Mouse (Mus musculus): ENCODE data around the gene Slc5a8. TPM values are rescaled to one million over a fixed set of nuclear protein-coding genes. Genes with fewer than 3 reads are reported as not detected.

The Slc5a8 gene
- polyA plus RNA-seq, 1 experiment: not detected

DNA sequence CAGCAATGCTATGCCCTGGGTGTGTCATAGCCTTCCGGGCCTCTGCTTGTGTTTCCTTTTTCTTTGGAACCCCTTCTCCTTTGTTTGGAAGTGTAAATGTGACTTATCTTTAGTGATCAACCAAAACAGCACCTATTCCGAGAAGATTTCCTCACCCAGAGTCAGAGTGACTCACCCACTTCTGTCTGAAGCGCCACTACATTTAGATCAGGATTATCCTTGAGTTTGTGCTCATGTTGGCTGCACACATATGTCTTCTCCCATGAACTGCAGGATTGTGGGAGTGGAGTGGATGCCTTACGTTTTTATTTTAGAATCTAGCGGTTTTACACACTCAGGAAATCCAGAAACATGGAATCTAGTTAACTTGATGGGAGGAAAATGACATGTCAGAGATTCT is 75.0 kb downstream of the Slc5a8 start:
- H3K4me3 ChIP-seq (replicated peaks): no peak overlapping the region
- no peaks in the 10 kb centered on the region for H3K9me3 ChIP-seq (ENCODE audit: control insufficient read depth, low read length)
- H3K4me1 ChIP-seq (ENCODE audit: control insufficient read depth): no peaks in the 10 kb centered on the region
- no peaks in the 10 kb centered on the region for H3K27me3 ChIP-seq (ENCODE audit: control insufficient read depth)
- no peak for TF ChIP-seq TAL1 (IDR thresholded peaks at IDR 0.05; ENCODE audit: low read length)
- no peak for TF ChIP-seq GATA1 (IDR thresholded peaks at IDR 0.05; ENCODE audit: low read length)
- no peaks in the 10 kb centered on the region for H3K36me3 ChIP-seq (ENCODE audit: control insufficient read depth)

DNA sequence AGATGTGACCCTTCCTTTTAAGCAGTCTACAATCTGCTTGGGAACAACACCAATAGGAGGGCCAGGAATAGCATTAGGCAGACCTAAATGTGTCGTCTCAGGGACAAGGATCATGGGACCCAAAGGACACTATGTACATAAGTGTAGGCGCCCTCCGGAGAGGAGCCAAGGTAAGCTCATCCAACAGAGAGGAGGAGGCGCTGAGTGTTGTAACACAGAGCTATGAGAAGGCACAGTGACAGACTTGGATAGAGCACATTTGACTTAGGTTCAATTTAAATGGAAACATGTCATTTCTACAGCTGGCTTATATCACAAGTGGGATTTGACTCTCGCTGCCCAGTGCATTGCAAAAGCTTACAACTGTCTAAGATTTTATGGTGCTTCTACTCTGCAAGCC is 82.8 kb downstream of the Slc5a8 start:
- no peaks in the 10 kb centered on the region for H3K36me3 ChIP-seq (ENCODE audit: control insufficient read depth)
- H3K4me1 ChIP-seq (ENCODE audit: control insufficient read depth): no peaks in the 10 kb centered on the region
- H3K4me3 ChIP-seq (replicated peaks): no peak overlapping the region
- no peaks in the 10 kb centered on the region for H3K9me3 ChIP-seq (ENCODE audit: control insufficient read depth, low read length)
- no peaks in the 10 kb centered on the region for H3K27me3 ChIP-seq (ENCODE audit: control insufficient read depth)
- TF ChIP-seq TAL1 (IDR thresholded peaks at IDR 0.05; ENCODE audit: low read length): no peak
- no peak for TF ChIP-seq GATA1 (IDR thresholded peaks at IDR 0.05; ENCODE audit: low read length)

DNA sequence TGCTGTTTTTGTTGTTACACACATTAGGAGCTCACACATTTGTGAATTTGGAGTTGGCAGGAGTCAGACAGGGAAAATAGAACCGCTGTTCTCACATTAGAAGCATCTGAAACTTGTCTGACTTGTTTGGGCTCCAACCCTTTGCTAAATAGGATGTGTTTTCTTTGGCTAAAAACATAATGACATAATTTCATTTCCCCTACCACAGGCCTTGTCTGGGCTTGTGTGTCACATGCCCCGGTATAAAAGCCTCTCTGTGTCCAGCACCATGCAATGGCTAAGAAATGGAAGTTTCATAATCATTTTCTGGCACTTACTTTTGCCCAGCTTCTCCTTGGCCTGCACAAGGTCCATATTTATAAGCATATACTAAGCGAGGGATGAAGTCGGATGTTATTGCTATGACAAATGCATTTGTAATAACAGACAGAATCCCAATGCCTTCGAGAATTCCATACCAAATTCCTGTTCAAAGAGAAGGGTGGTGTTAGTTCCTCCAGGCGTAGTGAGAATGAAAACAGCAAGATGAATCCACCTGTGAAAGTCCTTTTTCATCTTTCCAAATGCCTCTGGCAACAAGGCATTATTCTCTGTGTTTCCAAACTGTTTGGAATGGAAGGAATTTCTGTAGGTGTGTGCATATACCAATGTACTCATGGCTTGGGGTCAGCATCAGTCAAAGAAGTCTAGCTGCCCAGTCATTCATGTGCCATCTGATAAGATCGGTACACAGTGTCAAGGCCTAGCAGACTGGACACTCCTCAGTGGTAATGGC is 85.3 kb downstream of the Slc5a8 start:
- no peaks in the 10 kb centered on the region for H3K4me1 ChIP-seq (ENCODE audit: control insufficient read depth)
- no peaks in the 10 kb centered on the region for H3K36me3 ChIP-seq (ENCODE audit: control insufficient read depth)
- no peaks in the 10 kb centered on the region for H3K27me3 ChIP-seq (ENCODE audit: control insufficient read depth)
- no peak overlapping the region for H3K4me3 ChIP-seq (replicated peaks)
- TF ChIP-seq GATA1 (IDR thresholded peaks at IDR 0.05; ENCODE audit: low read length) (no peak), TAL1 (IDR thresholded peaks at IDR 0.05; ENCODE audit: low read length) (no peak)
- H3K9me3 ChIP-seq (ENCODE audit: control insufficient read depth, low read length): no peaks in the 10 kb centered on the region

DNA sequence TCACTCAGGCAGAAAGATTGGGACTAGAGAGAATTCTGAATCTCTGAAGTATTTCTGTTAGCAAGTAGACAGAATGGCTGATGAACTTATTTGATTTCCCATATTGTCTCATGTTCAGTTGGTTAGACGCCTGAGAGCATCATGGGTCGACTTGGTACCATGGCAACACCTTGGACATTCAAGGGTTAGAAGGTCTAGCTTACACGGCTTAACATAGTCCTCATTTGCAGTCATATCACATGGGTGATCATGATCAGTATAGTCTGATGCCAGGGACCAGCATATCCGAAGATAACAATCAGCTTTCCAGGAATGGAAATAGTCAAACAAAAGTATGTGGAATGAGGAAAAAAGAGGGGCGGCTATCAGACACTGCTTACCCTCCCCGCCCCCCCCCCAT is 93.1 kb downstream of the Slc5a8 start:
- Histone ChIP-seq H3K9me3 (ENCODE audit: control insufficient read depth, low read length) (no peaks in the 10 kb centered on the region), H3K4me3 (replicated peaks) (no peak overlapping the region), H3K36me3 (ENCODE audit: control insufficient read depth) (no peaks in the 10 kb centered on the region), H3K4me1 (ENCODE audit: control insufficient read depth) (no peaks in the 10 kb centered on the region), H3K27me3 (ENCODE audit: control insufficient read depth) (no peaks in the 10 kb centered on the region)
- no peak for TF ChIP-seq GATA1 (IDR thresholded peaks at IDR 0.05; ENCODE audit: low read length)
- no peak for TF ChIP-seq TAL1 (IDR thresholded peaks at IDR 0.05; ENCODE audit: low read length)

Other genes with a start within 250 kb of the Slc5a8 start
- gene Spic, start 201.0 kb upstream of the Slc5a8 start, polyA plus RNA-seq (2012): 0.02 and 0.08 TPM in 2 replicates
- gene Arl1, start 155.1 kb upstream of the Slc5a8 start, polyA plus RNA-seq (2012): 0.37 and 0.85 TPM in 2 replicates
- 0.06 and 0.24 TPM in 2 replicates for gene Utp20, start 59.2 kb upstream of the Slc5a8 start, polyA plus RNA-seq (2012)

Data from erythroblast, embryonic 14.5 days (primary cell).